Mouse (Mus musculus): ENCODE data around the gene Stard5.

Stard5 gene

DNA sequence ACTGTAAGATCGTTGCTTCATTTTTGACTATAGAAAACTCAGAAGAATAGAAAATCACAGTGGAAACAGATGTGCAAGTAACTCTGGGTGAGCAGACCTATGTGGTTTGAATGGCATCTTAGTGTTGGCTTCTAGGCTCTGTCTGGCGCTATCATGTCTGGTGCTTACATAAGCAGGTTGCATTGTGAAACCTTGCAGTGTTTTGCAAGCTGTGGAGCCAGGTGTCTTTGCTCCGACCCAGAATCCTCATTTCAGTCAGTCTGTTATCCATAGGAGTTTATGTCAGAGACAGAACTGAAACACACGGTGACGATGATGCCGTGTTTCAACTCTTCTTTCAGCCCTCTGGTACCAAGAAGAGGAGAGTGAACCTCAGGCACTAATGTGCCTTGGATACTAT lies 2.1 kb downstream of the Stard5 start:
- no peak for DNase-seq (ENCODE audit: low spot score)

DNA sequence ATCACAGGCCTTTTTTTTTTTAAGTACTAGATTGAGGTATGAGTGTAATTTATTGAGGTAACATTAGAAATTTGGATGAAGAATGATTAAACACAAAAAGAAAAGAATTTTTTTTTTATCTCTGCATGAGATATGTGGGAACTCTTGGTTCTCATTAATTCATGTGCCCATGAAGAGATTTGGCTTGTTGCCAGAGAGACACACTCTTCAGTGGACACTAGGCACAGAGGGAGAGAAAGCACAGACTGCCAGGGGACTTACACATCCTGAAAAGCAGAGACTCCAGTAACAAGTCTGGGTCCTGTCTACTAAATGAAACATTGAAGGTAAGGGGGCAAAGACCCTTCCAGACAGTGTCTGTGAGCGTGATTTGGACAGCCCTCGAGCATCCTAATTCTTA lies 4.0 kb downstream of the Stard5 start:
- DNase-seq (ENCODE audit: low spot score) = no peak

DNA sequence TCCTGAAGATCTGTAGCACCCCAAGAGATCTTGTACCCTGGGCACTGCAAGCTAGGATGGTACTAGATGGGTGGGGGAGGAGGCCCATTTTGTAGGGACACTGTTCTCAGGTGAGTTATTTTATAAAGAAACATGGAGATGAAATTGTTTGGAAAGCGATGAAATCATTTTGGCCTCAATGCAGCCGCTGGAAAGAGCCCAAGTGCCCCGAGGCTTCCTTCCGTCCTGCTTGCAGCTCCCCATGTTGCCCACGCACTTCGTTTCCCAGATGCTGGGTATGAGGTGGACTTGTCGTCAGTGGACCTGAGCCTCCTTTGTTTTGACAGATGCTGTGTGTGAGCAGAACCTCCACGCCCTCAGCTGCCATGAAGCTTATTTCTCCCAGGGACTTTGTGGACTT lies 4.7 kb downstream of the Stard5 start:
- DNase-seq (ENCODE audit: low spot score) = no peak

DNA sequence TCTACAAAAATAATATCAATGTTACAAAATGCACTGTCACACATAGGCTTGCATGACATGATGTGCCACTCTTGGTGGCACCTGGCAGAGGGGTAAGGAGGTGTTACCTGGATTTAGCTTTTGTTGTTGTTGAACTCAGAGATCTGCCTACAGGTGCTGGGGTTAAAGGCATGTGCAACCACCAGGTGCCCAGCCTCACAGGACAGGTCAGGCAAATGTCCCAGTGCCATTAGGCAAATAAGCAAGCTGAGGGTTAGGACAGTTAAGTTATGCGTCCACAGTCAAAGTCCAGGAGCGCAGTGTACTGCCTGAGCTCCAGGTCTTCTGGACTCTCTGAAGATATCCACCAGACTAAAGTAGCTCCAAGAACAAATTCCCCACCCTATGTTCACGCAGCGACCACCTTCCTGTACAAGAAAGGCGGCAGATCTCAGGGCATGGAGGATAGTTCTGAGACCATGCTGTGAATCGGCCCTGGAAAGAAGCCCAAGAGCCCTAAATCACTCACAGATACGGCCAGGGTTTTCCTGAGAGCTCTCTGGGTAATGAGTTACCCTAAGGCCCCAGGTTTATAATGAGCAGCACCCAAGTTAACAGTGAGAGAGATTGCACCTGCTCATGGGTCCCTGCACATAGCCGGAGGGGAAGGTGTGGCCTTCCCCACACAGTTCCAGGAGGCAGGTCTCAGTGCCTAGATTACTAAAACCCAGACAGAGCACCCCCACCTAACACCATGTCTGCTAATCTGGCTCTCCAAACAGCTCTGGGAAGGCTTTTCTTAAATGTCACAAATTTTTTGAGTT lies 6.2 kb downstream of the Stard5 start:
- DNase-seq (ENCODE audit: low spot score) = no peak

DNA sequence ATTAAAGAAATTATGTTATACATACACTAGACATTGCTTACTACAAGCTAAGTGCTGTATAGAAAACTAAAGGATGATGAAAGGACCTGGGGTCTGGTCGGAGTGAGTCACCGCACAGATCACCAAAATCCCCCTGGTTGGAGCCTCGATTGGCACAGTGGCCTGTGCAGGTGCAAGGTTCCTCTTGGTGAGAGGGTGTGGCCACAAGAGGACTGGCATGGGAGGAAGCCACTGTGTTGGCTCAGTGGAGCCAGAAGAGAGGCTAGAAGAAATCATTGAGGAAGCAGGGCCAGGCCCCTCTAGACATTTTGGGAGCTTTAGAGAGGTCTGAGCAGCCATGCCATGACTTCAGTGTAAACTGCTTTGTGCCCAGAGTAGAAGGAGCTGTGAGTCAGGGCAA lies 7.3 kb downstream of the Stard5 start:
- no peak for DNase-seq (ENCODE audit: low spot score)

DNA sequence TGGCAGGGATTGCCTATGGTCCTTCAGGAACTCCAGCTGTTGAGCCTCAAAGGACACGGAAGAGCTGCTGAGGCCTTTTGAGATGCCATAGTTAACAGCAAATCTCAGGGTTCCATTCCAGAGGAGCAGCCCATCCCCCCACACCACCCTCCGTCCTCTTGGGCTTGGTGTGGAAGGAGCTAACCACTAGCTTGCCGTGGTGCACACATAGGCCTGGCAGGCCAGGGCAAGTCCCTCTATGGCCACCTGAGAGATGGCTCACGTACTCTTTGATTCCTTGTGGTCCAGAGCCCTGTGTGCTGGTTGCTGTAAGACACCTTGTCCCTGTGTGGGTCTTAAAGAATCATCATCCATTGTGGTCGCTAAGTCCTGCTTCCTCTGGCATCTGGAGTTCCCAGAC lies 8.8 kb downstream of the Stard5 start:
- no peak for DNase-seq (ENCODE audit: low spot score)

DNA sequence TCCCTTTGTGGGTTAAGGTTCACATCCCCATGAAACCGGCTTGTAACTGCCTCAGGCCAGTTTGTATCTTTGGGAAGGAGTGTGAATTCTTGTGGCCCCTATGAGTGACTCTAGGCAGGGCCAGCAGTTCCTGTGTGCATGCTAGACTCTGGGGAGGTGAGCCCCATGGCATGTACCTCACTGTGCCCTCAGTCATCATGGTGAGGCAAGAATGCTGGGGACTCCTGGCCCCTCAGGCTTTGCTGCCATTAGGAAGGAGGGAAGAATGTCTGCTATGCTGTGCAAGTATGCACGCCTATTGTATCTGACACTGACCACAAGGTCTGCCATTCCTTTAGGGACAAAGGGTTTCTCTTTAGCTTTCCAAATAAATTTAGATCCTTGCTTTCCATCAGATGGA lies 9.4 kb downstream of the Stard5 start:
- DNase-seq (ENCODE audit: low spot score) = no peak

DNA sequence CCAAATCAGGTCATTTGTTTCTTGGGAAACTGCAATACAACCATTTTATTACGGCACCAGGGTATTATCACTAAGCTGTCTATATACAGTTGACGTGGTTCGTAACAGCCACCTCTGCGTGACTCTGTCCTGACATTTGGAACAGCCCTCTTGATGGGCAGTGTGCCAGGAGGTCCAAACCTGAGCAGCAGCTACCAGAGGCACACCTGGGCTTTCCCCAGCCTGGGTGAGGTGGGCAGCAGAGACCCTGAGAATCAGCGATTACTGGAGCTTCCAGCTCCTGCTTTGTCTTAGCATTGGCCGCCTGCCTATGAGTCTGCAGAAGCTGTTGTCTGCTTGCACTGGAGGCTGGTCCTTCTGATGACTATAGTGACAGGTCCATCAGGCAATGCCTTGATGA lies 11.8 kb downstream of the Stard5 start:
- no peak for DNase-seq (ENCODE audit: low spot score)

DNA sequence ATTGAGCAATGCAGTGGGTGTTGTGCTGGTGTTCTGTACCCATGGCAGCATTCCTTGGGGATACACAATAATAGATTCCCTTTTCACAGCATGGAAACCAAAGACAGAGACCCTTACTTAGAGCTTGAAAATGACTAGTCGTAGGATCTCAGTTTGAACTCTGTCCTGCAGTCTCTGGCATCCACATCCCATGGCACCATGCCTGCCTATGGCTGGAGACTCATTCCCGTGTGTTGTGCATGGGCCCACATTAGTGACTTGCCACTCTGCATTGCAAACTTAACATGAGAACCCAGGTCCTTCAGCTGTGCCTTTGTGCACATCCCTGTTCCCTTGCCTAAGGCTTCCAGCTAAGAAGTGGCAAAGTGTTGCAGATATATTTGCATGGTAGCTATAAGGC lies 13.0 kb downstream of the Stard5 start:
- DNase-seq (ENCODE audit: low spot score) = no peak

DNA sequence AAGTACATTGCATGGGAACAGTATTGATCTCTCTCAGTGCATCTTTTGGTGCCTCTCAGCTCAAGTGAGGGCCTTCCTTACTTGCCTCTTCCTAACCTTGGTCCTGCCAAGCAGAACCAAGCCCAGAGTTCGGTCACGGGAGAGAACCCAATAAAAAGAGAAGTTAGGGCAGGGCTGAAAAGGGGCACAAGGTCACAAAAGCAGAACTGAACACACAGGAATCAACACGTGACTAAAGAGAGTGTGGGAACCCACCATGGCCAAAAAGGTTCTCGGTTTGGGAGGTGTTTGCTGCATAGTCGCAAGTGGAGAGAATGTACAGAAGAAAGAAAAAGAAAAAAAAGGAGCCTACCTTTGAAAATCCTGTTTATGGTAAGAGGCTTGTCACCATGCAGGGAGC lies 13.7 kb downstream of the Stard5 start:
- DNase-seq (ENCODE audit: low spot score) = no peak

DNA sequence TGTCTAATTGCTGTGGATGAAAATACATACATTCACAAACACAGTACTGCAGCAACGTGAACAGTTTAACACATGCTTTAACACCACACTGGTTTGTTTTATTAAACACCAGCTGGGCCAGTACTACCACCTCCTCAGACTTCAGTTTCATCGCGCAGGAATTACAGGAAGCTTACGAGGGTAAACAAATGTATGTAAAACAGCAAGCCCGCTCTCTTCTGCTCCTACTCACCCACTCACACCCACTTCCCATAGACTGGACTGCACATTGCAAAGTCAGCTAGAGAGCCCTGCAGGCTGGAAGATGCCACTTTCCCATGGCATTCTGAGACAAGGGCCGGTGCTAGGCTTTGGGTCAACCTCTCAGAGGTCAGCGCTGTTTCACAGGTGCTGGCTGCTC lies 17.0 kb downstream of the Stard5 start:
- no peak for DNase-seq (ENCODE audit: low spot score)

DNA sequence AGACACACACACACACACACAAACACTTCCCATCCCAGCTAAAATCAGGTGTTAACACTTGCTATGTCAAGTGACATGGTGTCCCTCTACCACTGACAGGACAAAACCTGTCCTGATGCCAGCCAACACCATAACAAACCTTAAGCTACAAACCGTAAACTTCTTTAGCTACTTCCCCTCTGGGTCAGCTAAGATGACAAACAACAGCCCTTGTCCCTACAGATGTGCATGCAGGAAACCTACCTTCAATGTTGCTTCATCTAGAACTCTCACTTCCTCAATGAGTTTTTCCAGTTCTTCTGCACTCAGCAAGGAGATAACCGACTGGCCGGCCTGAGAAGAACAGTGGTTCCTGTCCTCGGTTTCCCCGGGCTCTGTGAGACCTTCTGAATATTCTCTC lies 18.9 kb downstream of the Stard5 start:
- no peak for DNase-seq (ENCODE audit: low spot score)

DNA sequence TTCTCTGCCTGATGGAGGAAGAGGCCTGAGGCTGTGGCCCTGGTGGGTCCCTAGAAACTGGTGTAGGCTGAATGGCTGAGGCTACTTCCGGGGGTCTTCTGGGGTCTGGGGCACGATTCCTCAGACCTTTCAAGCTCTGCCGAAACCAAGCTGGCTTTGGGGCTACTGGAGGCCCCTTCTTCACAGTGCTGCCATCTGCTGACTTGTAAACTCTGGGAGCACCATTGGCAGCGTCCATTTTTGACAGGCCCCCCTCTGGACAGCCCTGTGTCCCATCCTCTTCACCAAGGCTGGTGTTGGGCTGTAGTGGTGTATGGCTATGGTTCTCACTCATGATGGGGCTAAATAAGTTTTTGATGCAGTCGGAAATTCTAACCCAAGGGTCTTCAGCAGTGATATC lies 20.7 kb downstream of the Stard5 start:
- DNase-seq (ENCODE audit: low spot score) = no peak

DNA sequence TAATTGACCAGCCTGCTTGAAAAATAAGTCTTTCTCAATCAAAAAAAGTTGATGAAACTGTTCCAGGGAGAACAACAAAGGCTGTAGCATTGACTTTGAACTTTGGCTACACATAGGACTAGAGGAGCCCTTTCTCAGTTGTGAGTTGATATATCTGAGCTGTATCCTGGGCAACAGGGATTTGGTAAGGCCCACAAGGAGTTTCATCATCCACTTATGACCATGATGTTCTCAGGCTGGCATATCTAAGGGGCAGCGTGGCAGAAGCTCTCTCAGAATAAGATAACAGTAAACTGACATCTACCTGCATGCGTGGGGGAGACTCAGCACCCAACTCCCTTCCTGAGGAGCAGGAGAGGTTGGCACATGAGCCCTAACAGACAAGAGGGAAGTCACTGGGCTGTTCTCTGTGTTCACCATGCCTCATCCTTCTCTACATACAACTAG lies 21.9 kb downstream of the Stard5 start:
- peak; percentile 13 for DNase-seq (ENCODE audit: low spot score)

DNA sequence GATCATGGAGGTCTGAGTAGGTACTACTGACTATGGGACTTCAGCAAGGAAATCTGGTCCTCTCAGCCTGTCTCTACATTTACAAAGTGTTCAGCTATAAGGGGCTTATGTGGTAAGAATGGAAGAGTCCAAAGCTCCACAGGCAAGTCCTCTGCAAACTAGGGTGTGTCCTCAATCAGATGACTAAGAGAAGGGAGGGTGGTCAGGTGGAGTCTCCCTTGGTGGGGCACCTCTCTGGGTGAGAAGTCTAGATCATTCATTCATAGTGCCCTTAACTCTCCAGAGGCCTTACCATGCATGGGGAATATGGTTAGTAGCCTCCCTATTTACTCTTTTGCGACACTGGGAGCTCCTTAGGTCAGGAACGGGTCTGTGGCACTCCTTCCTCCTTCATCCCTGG lies 22.4 kb downstream of the Stard5 start:
- DNase-seq (ENCODE audit: low spot score) = no peak

DNA sequence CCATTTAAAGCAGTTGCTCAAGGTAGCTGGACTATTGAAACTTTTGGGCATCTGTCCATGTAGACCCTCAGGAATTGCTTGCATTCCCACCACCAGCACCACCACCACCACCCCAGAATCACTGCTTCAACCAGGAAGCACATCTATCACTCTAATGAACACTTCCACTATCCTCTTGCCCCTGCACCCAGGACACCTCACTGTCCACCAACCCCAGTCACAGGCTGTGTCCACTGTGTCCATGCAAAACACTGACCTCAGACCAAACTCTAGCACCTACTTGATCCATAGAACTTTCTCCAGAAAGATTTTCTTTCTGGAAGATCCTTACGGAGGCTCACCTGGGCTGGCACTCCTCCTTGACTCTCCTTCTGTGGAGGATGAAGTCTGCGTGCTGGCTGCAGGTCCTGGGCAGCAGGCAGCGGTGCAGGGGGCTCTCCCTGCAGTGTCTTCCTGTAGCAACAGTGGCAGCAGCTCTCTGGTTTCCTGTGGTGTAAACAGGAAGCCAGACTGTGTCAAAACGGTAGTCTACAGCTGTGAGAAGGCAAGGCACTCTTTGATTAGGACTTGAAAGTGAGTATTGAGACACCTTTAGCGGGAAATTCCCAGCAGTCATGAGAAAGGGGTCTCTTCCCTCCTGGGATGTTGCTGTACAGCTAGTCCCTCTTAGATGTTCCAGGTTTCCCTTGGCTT lies 23.3 kb downstream of the Stard5 start:
- no peak for DNase-seq (ENCODE audit: low spot score)

DNA sequence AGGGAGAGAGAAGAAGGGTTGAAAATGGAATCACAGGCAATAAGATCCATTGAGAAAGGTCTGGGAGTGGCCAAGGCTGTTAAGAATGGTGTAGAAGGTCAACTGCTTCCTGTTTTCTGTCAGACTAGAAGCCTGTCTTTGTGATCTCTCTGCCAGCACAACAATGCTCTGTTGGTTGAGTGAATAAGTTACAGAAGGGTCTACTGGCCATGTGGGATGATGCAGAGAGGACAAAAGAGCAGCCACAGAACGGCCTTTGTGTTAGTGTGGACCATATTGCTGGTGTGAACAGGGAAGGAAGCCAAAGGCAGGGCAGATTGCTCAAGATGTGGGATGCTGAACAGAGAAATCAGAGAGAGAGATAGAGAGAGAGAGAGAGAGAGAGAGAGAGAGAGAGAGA lies 27.0 kb downstream of the Stard5 start:
- peak; percentile 34 for DNase-seq (ENCODE audit: low spot score)

DNA sequence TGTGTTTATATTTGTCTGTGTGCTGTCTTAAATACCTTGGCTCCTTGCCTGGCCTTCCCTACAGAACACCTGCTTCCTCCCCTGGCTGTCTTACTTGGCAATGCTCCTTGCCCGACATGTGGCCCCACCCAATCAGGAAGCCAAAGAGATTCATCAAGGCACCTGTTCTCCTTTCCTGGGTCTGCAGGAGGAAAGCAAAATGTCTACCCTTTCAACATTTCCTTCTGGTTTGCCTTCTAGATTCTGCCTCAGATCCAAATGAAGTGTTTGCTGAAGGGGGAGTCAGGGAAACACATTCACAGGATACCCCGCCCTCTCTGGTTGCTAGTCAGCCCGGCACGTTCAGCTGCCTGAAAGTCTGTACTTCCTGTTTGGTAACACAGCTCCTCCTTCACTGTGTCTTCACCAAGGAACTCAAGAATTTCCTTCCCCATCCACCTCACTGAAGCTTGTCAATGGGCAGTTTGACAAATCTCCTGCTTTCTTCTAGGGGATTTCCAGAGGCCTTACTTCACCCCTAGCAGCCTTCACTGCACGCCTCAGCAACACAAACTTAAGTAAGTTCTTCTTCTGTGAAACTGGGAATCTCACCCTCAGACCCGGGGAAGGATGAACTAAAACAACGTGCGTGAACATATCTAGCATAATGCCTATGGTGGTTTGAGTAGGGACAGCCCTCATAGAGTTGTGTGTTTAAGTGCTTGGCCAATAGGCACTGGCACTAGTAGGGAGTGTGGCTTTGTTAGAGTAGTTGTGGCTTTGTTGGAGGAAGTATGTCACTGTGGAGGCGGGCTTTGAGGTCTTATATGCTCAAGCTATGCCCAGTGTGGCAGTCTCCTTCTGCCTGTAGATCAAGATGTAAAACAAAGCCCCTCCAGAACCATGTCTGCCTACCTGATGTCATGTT lies 27.7 kb downstream of the Stard5 start:
- no peak for DNase-seq (ENCODE audit: low spot score)

DNA sequence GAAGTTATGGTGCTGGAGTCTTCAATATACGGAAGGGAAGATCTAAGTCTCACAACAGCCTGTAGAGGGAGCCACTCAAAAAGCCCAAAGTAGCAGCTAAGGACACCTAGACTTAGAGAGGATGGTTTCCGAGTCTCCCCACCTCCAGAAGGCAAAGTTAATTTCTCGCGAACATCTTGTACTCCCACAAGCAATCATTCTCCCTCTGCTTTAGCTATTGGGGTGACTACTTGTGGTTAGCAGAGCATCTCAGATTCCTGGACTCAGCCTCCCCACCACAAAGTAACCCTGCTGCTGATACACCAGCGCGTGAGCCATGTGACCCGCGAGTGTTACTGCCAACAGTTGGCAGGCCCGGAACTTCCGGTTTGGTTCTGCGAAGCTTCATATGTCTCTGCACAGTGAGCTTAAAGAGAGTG lies 28.5 kb downstream of the Stard5 start:
- DNase-seq (ENCODE audit: low spot score) = no peak

DNA sequence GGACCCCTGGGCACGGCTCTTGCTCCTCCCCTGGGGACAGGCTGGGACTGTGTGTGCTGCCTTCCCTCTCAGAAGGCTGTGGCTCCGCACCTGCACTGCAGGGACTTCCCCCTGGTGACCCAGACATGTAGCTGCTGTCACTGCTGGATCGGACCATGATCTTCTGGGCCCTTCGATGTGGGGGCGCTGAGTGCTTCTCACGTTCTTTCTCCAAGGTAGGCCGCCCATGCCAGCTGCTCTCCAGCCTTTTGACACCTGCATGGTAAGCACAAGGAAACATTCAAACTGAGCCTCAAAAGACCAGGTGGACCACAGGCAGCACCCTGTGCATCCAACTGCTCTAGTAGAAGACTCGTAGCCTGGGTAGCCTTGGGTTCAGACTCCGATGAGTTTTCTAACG lies 29.3 kb downstream of the Stard5 start:
- DNase-seq (ENCODE audit: low spot score) = no peak

DNA sequence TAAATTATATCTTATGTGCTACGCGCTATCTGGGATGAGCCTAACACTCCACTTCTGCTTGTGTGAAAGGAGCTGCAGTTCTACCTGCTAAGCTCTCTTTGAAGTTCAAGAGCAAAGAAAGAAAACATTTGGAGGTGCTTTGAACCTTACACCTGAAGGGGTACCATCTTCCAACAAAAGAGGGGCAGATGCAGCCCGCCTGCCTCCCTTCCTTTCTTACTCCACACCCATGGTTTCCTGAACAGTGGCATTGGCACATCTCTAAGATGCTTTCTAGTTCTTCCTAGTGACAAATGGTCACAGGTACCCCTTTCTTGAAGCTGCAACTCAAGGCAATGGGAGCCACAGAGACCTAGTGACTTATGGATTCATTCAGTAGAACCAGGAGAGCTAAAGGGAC lies 30.0 kb downstream of the Stard5 start:
- DNase-seq (ENCODE audit: low spot score) = no peak

DNA sequence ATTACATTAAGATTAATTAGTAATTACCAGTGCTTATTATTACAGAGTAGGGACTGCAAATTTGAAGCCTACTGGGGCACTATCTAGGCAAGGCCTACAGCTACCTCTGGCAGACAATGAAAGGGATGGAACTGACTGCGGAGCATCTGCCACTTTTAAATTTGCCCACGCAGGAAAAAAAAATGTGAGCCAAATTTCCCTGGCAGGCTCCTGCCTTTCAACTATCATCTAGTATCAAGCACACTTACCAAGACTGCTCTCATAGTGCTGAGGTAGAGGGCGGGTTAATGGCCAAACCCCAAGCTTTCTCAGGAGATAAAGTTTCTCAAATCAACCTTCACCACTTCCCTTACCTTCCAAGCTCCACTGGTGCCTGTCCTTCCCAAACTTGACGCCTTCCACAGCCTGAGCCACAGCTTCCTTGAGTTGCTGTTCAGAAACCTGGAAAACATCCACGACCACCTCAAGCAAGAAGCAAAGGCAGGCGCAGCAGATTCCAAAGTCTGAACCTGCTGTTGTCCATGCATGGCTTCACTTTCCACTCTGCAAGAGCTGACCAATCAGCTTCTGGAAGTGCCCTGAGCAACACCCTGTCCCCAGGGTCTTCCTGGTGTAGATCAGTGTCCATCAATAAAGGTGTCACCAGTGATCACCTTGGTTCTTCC lies 31.1 kb downstream of the Stard5 start:
- no peak for DNase-seq (ENCODE audit: low spot score)

Data from adipocyte (in vitro differentiated cells).